Mouse (Mus musculus): ENCODE measurements around the gene 9530003J23Rik.
"Not testable (repeated sequence)": the region's sequence is repeated elsewhere in the genome, so short reads cannot be mapped to it uniquely, and the experiment has no call there.

9530003J23Rik gene

GRCm38 (mm10) chr10:117238603-117239002 is at the start of gene 9530003J23Rik:
Gene 9530003J23Rik (minus strand): TSS chr10:117238703.
- DNase-seq, result no peak

GRCm38 (mm10) chr10:117287226-117287850 is 48.8 kb upstream of the 9530003J23Rik start:
- DNase-seq, result no peak

- no peak for DNase-seq
Observed at GRCm38 (mm10) chr10:117286366-117286970, 48.0 kb upstream of the 9530003J23Rik start.

- DNase-seq, result not testable (repeated sequence)
Observed at GRCm38 (mm10) chr10:117285584-117285983, 47.1 kb upstream of the 9530003J23Rik start.

GRCm38 (mm10) chr10:117284578-117285520 is 46.3 kb upstream of the 9530003J23Rik start:
- no peak for DNase-seq

- no peak for DNase-seq
Observed at GRCm38 (mm10) chr10:117283871-117284577, 45.5 kb upstream of the 9530003J23Rik start.

GRCm38 (mm10) chr10:117283196-117283595 is 44.7 kb upstream of the 9530003J23Rik start:
- not testable (repeated sequence) for DNase-seq

- no peak for DNase-seq
Observed at GRCm38 (mm10) chr10:117282551-117282950, 44.0 kb upstream of the 9530003J23Rik start.

GRCm38 (mm10) chr10:117282049-117282448 is 43.5 kb upstream of the 9530003J23Rik start, which contains the start of gene Lyz2:
Gene Lyz2 (minus strand): TSS chr10:117282321.
- DNase-seq, result no peak

GRCm38 (mm10) chr10:117281381-117281920 is 42.9 kb upstream of the 9530003J23Rik start:
- DNase-seq, result no peak

GRCm38 (mm10) chr10:117280000-117280399 is 41.5 kb upstream of the 9530003J23Rik start:
- no peak for DNase-seq

GRCm38 (mm10) chr10:117278510-117278909 is 40.0 kb upstream of the 9530003J23Rik start:
- not testable (repeated sequence) for DNase-seq

- DNase-seq, result not testable (repeated sequence)
Observed at GRCm38 (mm10) chr10:117277779-117278178, 39.3 kb upstream of the 9530003J23Rik start.

GRCm38 (mm10) chr10:117275681-117276369 is 37.3 kb upstream of the 9530003J23Rik start:
- DNase-seq, result no peak

- DNase-seq, result not testable (repeated sequence)
Observed at GRCm38 (mm10) chr10:117274645-117275044, 36.1 kb upstream of the 9530003J23Rik start.

- DNase-seq, result no peak
Observed at GRCm38 (mm10) chr10:117272023-117272422, 33.5 kb upstream of the 9530003J23Rik start.

- no peak for DNase-seq
Observed at GRCm38 (mm10) chr10:117259870-117260269, 21.4 kb upstream of the 9530003J23Rik start.

- no peak for DNase-seq
Observed at GRCm38 (mm10) chr10:117235866-117236265, 2.6 kb downstream of the 9530003J23Rik start.

- DNase-seq, result no peak
Observed at GRCm38 (mm10) chr10:117234825-117235224, 3.7 kb downstream of the 9530003J23Rik start.

- DNase-seq, result no peak
Observed at GRCm38 (mm10) chr10:117229826-117230225, 8.7 kb downstream of the 9530003J23Rik start.

GRCm38 (mm10) chr10:117226002-117226401 is 12.5 kb downstream of the 9530003J23Rik start:
- no peak for DNase-seq

- no peak for DNase-seq
Observed at GRCm38 (mm10) chr10:117225094-117225493, 13.4 kb downstream of the 9530003J23Rik start.

Measured in cerebellum, adult 8-10 months (tissue).